Mouse (Mus musculus) spleen, adult 2 months (tissue): Measurements from ENCODE around the gene Timd2. TPM values are rescaled to one million over a fixed set of nuclear protein-coding genes. Genes with fewer than 3 reads are reported as not detected.
"Not testable (repeated sequence)": the region's sequence is repeated elsewhere in the genome, so short reads cannot be mapped to it uniquely, and the experiment has no call there.

Experiments used
- DNase-seq, 2 experiments: peaks; one replicate each; pipeline versions ENCODE4 v3.0.0 to v3.0.0-alpha.2; 2012 to 2021; ENCODE audit warnings: low spot score in 2 of 2, low read depth in 1 of 2
- H3K27ac ChIP-seq: fragments of 200-500 bp; 2 replicates; pipeline ENCODE4 v1.5.1; 2012; ENCODE audit warnings: low read length, inconsistent platforms; ENCODE audit not compliant: insufficient read depth
- H3K27me3 ChIP-seq: fragments of 200-500 bp; 2 replicates; pipeline ENCODE4 v1.6.1; 2012; ENCODE audit warnings: mild to moderate bottlenecking, moderate library complexity, low read length, inconsistent platforms; ENCODE audit not compliant: control insufficient read depth, insufficient read depth
- H3K36me3 ChIP-seq: fragments of 200-500 bp; 2 replicates; pipeline ENCODE4 v1.6.1; 2012; ENCODE audit warnings: mild to moderate bottlenecking, low read length, inconsistent platforms; ENCODE audit not compliant: control insufficient read depth, insufficient read depth
- H3K4me1 ChIP-seq: fragments of 200-500 bp; 2 replicates; pipeline ENCODE4 v1.6.1; 2011; ENCODE audit warnings: inconsistent platforms; ENCODE audit not compliant: control insufficient read depth, insufficient read depth, insufficient read length
- H3K4me3 ChIP-seq: fragments of 200-500 bp; 2 replicates; pipeline ENCODE4 v1.5.1; 2011; ENCODE audit warnings: mild to moderate bottlenecking, inconsistent platforms; ENCODE audit not compliant: insufficient read depth, insufficient read length; ENCODE audit errors: extremely low read depth
- CTCF ChIP-seq: fragments of 200-500 bp; IDR thresholded peaks from 2 replicates; pipeline ENCODE4 v1.5.1; 2011; ENCODE audit warnings: mild to moderate bottlenecking, inconsistent platforms; ENCODE audit not compliant: insufficient read depth, insufficient read length, insufficient replicate concordance; ENCODE audit errors: extremely low read depth
- POLR2A ChIP-seq: fragments of 200-500 bp; IDR thresholded peaks from 2 replicates; pipeline ENCODE4 v1.6.1; 2011; ENCODE audit warnings: low read depth, low read length, inconsistent platforms
- WGBS: fragments of 180-500 bp; shearing (Covaris S2); methylation state at CpG from one replicate; pipeline ENCODE4 v1.1.7; 2018; 5-methylcytosine and 5-hydroxymethylcytosine counted together
- polyA plus RNA-seq: library from polyadenylated mRNA; depleted of rRNA; stranded (reverse); fragments of >200 nt; gene quantifications from 2 replicates; pipeline ENCODE4 v1.2.3, GENCODE M21; 2012

The Timd2 gene
- polyA plus RNA-seq, 1 experiment, result 0.74 TPM

- no peaks in the 10 kb centered on the region for H3K4me1 ChIP-seq
- no peak overlapping the region for H3K4me3 ChIP-seq
- TF ChIP-seq POLR2A (no peak), CTCF (peak; percentile 15; the same call in 1 of the 2 replicates)
- no peak overlapping the region for H3K27ac ChIP-seq
- no peak for DNase-seq
- no peaks in the 10 kb centered on the region for H3K36me3 ChIP-seq
- WGBS, result 65% methylated on average over 6 of the region's 6 CpGs
- no peaks in the 10 kb centered on the region for H3K27me3 ChIP-seq
Measured at GRCm38 (mm10) chr11:46665599-46666522, 41.0 kb downstream of the Timd2 start.

GRCm38 (mm10) chr11:46663215-46663614 is 43.6 kb downstream of the Timd2 start:
- no peak overlapping the region for H3K27ac ChIP-seq
- TF ChIP-seq CTCF, result no peak
- H3K27me3 ChIP-seq, result no peaks in the 10 kb centered on the region
- H3K36me3 ChIP-seq, result no peaks in the 10 kb centered on the region
- H3K4me1 ChIP-seq, result no peaks in the 10 kb centered on the region
- DNase-seq, result no peak
- H3K4me3 ChIP-seq, result no peak overlapping the region
- 74% methylated on average over 4 of the region's 4 CpGs for WGBS

- Histone ChIP-seq H3K27me3 (no peaks in the 10 kb centered on the region), H3K4me1 (no peaks in the 10 kb centered on the region), H3K36me3 (no peaks in the 10 kb centered on the region), H3K27ac (no peak overlapping the region), H3K4me3 (no peak overlapping the region)
- TF ChIP-seq CTCF, result no peak
- no peak for TF ChIP-seq POLR2A
- 82% methylated on average over 3 of the region's 3 CpGs for WGBS
- no peak for DNase-seq
Measured at GRCm38 (mm10) chr11:46652476-46652875, 54.4 kb downstream of the Timd2 start.

DNA sequence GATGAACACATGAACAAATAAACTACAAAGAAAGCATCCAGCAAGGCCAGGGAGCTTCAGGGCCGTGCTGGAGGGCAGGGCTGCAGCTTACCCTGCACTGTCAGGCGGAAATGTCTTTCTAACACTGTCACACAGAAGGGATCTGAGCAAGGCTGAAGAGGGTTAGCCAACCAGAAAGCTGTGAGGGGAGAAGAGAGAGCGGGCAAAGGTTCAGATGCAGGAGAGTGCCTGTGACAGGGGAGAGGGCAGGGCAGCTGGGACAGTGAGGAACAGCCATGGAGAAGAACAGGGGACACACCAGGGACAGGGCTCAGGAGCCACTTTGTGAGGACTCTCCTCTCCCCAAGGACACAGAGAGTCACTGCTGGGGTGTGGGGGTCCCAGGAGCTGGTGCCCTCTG is 57.2 kb downstream of the Timd2 start:
- WGBS, result 76% methylated on average over 3 of the region's 3 CpGs
- H3K36me3 ChIP-seq, DNase-seq: not testable (repeated sequence)

DNA sequence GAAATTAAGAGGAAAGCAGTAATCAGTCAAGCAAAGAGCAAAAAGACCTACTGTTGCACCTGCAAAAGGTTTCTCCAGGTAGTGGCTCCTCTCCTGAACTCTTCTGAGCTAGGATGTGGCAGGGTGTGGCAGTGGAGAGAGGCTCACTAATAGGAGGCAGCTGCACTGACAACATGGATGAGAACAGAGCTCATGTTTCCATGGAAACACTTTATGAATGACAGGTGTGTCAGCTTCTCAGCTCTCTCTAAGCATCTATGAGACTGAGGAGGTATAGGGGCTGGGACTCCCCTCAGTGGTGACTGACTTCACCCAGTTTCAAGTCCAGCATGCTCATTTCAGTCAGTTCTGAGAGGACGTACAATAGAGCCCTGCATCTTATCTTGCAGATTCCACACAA is 62.0 kb downstream of the Timd2 start:
- Histone ChIP-seq H3K27ac (no peak overlapping the region), H3K4me3 (no peak overlapping the region), H3K4me1 (no peaks in the 10 kb centered on the region), H3K36me3 (no peaks in the 10 kb centered on the region), H3K27me3 (no peaks in the 10 kb centered on the region)
- no peak for TF ChIP-seq POLR2A
- TF ChIP-seq CTCF, result no peak
- 95% methylated on average over 1 of the region's 1 CpGs for WGBS
- DNase-seq, result no peak

More for the DNA sequence above, 57.2 kb downstream of the Timd2 start:
- H3K27me3 ChIP-seq, H3K4me3 ChIP-seq, H3K27ac ChIP-seq, H3K4me1 ChIP-seq: not testable (repeated sequence)

DNA sequence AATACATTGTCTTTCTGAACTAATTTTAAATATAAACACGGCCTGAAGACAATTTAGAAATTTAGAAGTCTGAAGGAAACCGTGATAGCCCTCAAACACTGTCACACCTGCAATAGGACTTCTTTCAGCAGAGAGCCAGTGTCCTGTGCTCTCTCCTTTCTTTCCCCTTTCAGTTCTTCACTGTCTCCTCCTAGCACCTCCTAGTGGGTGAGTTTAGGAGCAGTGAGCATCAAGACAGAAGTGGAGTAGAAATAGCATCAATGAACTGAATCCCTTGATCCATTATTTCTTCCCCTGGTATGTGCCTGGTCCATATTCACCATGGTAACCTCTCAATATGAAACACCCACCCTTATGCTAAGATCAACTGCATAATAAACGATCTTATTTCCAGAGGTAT is 70.3 kb downstream of the Timd2 start:
- TF ChIP-seq POLR2A (no peak), CTCF (no peak)
- H3K4me3 ChIP-seq, result no peak overlapping the region
- no peaks in the 10 kb centered on the region for H3K27me3 ChIP-seq
- H3K36me3 ChIP-seq, result no peaks in the 10 kb centered on the region
- 57% methylated on average over 3 of the region's 3 CpGs for WGBS
- no peak overlapping the region for H3K27ac ChIP-seq
- no peak for DNase-seq
- H3K4me1 ChIP-seq, result peaks cover 3% of the 10 kb centered on the region; the same call in 1 of the 2 replicates

DNA sequence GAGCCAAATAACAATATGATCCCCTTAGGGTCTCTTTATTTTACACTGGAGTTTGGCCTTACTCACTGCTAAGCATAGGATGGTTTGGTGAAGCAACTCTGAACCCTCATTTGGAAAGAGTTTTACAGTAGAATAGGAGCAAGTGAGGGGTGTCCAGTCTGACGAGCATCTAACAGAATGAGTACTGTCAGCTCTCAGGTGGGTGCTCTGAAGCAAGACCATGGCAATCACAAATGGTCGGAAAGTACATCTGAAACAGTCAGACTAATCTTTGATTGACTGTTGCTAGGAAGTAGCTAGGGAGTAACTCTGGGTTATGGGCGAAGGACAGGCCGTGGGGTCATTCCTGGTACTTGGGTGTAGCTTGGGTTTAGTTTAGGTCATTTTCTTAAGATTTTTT is 71.3 kb downstream of the Timd2 start:
- H3K4me3 ChIP-seq, H3K27me3 ChIP-seq, H3K36me3 ChIP-seq, H3K4me1 ChIP-seq, H3K27ac ChIP-seq: not testable (repeated sequence)
- WGBS, result 39% methylated on average over 4 of the region's 4 CpGs
- peak in 1 of 2 experiments; percentile 6 for DNase-seq
